Mouse (Mus musculus) bone marrow, adult 2 months (tissue): ENCODE measurements around the gene Fam234a. TPM values are rescaled to one million over a fixed set of nuclear protein-coding genes. Genes with fewer than 3 reads are reported as not detected.

Experiments
- H3K27ac ChIP-seq: fragments of 200-500 bp; 2 replicates; pipeline ENCODE4 v1.5.1; 2012; ENCODE audit warnings: low read depth, mild to moderate bottlenecking, control low read depth, inconsistent platforms, low read length; ENCODE audit not compliant: control insufficient read depth, poor library complexity, insufficient read depth
- H3K4me1 ChIP-seq: fragments of 200-500 bp; 2 replicates; pipeline ENCODE4 v1.6.1; 2011; ENCODE audit warnings: low read length; ENCODE audit not compliant: control insufficient read depth, insufficient read depth
- H3K4me3 ChIP-seq: fragments of 200-500 bp; replicated peaks from 2 replicates; pipeline ENCODE3; 2011; ENCODE audit warnings: mild to moderate bottlenecking, low read depth, low read length, control low read depth; ENCODE audit not compliant: control insufficient read depth
- CTCF ChIP-seq: fragments of 200-500 bp; IDR thresholded peaks from 2 replicates; pipeline ENCODE4 v1.5.1; 2011; ENCODE audit warnings: low read length, control low read depth; ENCODE audit not compliant: control insufficient read depth, insufficient read depth
- POLR2A ChIP-seq: fragments of 200-500 bp; IDR thresholded peaks from 2 replicates; pipeline ENCODE4 v1.6.1; 2011; ENCODE audit warnings: low read depth, mild to moderate bottlenecking, control low read depth, low read length, borderline replicate concordance; ENCODE audit not compliant: control insufficient read depth
- WGBS: fragments of 180-500 bp; shearing (Covaris S2); methylation state at CpG from one replicate; pipeline ENCODE4 v1.1.7; 2018; 5-methylcytosine and 5-hydroxymethylcytosine counted together
- polyA plus RNA-seq: library from polyadenylated mRNA; stranded (reverse); fragments of >200 nt; gene quantifications from 2 replicates; pipeline ENCODE4 v1.2.4, GENCODE M21; 2011; ENCODE audit warnings: low replicate concordance; ENCODE audit not compliant: missing spikeins, insufficient read depth, insufficient read length

The Fam234a gene
- polyA plus RNA-seq, 1 experiment: 9.0 TPM

DNA sequence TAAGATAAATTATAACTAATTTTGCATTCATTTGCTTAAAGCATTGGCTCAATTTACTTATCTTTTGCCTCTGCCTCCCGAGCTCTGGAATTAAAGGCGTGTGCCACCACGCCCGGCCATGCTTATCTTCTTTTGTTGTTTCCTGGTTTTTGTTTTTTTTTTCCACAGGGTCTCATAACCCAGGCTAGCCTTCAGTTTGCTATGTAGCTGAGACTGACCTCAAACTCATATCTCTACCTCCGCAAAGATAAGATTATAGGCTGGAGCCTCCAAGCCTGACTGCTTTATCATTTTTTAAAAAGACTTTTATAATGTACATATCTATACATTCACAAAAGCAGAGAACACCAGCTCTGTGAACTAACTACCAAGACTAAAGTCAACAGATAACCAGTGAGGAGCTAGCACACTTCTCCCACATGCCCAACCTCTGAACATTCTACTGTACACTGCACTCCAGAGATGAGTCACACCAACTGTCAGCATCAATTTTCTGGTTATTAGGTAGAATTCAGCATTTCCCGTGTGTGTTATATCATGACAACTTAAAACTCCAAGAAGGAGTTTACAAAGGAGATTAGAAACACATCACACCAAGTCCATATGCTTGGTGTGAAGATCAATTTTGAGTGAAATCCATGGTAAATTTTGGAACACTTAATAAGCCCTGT, 3.8 kb downstream of the Fam234a start:
- H3K4me3 ChIP-seq: no peak overlapping the region
- TF ChIP-seq CTCF (no peak), POLR2A (no peak)
- no peak overlapping the region for H3K27ac ChIP-seq
- H3K4me1 ChIP-seq: peaks cover 3% of the 10 kb centered on the region
- WGBS: 64% methylated on average over 6 of the region's 6 CpGs

GRCm38 (mm10) chr17:26239551-26239950, 4.5 kb downstream of the Fam234a start:
- TF ChIP-seq CTCF (no peak), POLR2A (no peak)
- Histone ChIP-seq H3K4me3 (no peak overlapping the region), H3K4me1 (peaks cover 4% of the 10 kb centered on the region), H3K27ac (no peak overlapping the region)
- 60% methylated on average over 2 of the region's 2 CpGs for WGBS

GRCm38 (mm10) chr17:26237667-26238066, 6.4 kb downstream of the Fam234a start:
- WGBS: 20% methylated on average over 10 of the region's 10 CpGs
- TF ChIP-seq POLR2A (no peak), CTCF (no peak)
- H3K4me1 ChIP-seq: peaks cover 4% of the 10 kb centered on the region
- H3K4me3 ChIP-seq: no peak overlapping the region
- H3K27ac ChIP-seq: no peak overlapping the region

DNA sequence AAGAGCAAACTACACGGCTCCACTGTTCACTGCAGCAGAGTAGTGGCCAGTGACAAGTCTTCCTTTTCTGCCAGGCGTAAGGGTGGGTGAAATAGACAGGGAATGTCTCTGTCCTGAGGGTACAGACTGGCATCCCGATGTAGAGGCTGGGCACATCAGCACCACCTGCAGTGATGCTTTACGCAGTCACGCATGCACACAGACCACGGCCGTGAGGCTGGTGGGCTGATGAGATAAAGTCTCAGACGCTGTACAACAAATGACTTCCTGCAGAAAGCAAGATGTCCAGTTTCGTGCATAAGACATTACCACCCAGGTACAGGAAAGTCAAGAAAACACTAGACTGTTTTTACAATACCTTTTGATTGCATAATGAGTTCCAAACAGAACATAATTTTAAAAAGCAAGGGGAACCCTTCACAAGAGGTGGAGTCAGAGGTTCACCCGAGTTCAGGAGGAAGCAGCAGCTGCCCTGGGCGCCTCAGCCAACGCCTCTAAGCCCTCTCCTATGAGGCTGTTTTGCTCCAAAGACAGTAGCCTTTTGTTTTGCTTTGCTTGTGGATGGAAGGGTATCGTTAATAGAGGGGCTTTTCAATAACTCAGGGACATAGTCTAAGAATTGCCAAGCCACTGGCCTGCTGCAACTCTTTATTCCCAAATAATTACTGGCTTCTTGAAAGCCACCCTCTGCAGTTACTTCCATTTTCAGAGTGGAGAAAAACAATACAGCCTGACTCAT, 8.8 kb downstream of the Fam234a start:
- Histone ChIP-seq H3K27ac (peak overlapping the region; percentile 5; the same call in 1 of the 2 replicates), H3K4me1 (peaks cover 6% of the 10 kb centered on the region), H3K4me3 (no peak overlapping the region)
- 17% methylated on average over 13 of the region's 13 CpGs for WGBS
- TF ChIP-seq POLR2A (no peak), CTCF (no peak)

- TF ChIP-seq CTCF: no peak
- no peak for TF ChIP-seq POLR2A
- 73% methylated on average over 8 of the region's 8 CpGs for WGBS
- peaks cover 6% of the 10 kb centered on the region for H3K4me1 ChIP-seq
- 0 out of 2 replicates have a peak overlapping the region, but pooled peaks have one; percentile 11 for H3K27ac ChIP-seq
- H3K4me3 ChIP-seq: no peak overlapping the region
These were observed 9.7 kb downstream of the Fam234a start for GRCm38 (mm10) chr17:26234386-26234785.

GRCm38 (mm10) chr17:26232863-26233262, 11.2 kb downstream of the Fam234a start:
- TF ChIP-seq POLR2A (no peak), CTCF (peak; percentile 52)
- 74% methylated on average over 8 of the region's 8 CpGs for WGBS
- H3K4me1 ChIP-seq: peaks cover 6% of the 10 kb centered on the region
- H3K4me3 ChIP-seq: no peak overlapping the region
- no peak overlapping the region for H3K27ac ChIP-seq

DNA sequence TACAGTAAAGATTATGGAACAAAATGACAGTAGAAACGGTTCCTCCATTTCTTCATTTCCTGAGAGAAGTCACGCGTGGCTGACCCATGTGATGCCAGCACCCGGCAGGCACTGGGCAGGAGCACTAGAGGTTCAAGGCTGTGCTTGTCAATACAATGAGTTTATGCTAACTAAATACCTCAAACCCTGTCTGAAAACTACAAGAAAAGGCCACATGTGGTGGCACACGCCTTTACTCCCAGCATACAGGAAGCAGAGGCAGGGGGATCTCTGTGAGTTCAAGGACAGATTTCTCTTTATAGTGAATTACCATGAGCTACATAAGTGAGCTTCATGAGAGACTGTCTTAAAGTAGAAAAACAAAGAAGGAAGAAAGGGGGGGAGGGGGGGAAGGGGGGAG, 12.9 kb downstream of the Fam234a start:
- 30% methylated on average over 5 of the region's 5 CpGs for WGBS
- TF ChIP-seq CTCF (no peak), POLR2A (no peak)
- peaks cover 3% of the 10 kb centered on the region; the same call in 1 of the 2 replicates for H3K4me1 ChIP-seq
- no peak overlapping the region for H3K4me3 ChIP-seq
- H3K27ac ChIP-seq: peak overlapping the region; percentile 37; the same call in 1 of the 2 replicates

DNA sequence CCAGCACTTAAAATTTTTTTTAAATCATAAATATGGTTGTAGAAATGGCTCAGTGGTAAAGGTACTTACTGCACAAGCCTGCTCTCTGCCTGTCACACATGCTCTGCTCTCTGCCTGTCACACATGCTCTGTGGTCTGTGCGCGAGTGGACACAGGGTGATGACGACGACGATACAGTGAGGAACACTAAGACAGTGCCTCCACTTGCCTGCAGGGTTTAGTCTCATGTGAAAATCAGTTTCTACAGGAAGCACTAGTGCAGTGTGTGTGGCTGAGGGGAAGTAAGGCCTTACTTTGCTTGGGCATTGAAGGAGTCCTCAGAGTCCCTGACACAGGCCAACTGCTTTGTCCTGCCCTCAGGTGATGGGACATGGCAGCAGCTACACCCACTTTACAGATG, 14.3 kb downstream of the Fam234a start:
- no peak for TF ChIP-seq POLR2A
- TF ChIP-seq CTCF: no peak
- peaks cover 1% of the 10 kb centered on the region; the same call in 1 of the 2 replicates for H3K4me1 ChIP-seq
- WGBS: 37% methylated on average over 5 of the region's 5 CpGs
- H3K27ac ChIP-seq: no peak overlapping the region
- no peak overlapping the region for H3K4me3 ChIP-seq

DNA sequence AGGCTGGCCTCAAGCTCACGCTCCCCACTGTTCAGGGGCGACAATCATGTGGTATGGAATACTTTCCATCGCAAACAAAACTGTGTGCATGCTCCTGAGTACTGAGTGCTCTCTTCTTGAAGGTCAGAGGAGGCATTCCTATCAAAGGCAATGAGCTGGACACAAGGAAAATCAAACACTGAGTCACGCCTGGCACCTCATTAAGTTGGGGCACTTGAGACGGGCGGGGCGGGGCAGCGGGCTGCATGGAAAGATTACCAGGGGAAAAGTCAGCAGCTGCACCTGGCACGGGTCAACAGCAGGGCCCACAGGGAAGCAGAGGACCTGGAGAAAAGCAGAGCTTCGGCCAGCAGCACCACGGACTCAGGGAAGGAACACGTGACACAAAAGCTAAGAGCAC, 18.9 kb downstream of the Fam234a start:
- no peak for TF ChIP-seq POLR2A
- no peaks in the 10 kb centered on the region; the same call in 1 of the 2 replicates for H3K4me1 ChIP-seq
- H3K27ac ChIP-seq: no peak overlapping the region
- WGBS: 82% methylated on average over 12 of the region's 12 CpGs
- no peak overlapping the region for H3K4me3 ChIP-seq
